23 mouse cellular contexts compared by ENCODE assay signal in the genomic region with DNA sequence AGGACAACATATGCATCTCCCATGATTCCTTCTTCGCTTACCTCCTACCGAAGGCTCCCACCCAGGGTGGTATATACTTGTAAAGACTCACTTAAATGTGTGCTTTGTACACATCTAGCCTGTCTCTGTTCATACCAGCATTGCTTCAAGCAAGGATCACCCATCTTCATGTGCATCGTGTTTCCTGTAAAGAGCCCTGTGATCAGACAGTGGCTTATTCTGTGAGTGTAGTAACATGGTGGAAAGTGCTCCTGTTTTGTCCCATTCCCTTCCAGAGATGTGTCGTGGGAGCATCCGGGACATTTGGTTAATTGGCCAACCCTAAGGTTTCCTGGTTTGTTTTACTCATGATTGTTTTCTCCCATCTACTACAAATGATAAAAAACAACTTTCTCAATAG.
A peak's percentile ranks its signal among the peaks of the same experiment; 100 is the strongest.
DNase-seq lines count a peak whose midpoint lies in the region; ATAC-seq and TF ChIP-seq lines count a peak whose summit lies in the region.
"Had no signal": no experiment of that assay in that cellular context is flagged by ENCODE, and none has a peak within 500 bp of the region (broad histone marks: within the 10 kb centered on the region; RNA-seq: fewer than 3 reads in every experiment).

No protein-coding gene starts in this region.

- TF ChIP-seq CTCF in liver, adult 2 months (IDR thresholded peaks at IDR 0.05; ENCODE audit: low read depth, low read length) = no peak

- H3K4me2 ChIP-seq in heart, embryonic 15.5 days = no peak overlapping the region
- H3K4me2 ChIP-seq: embryonic facial prominence, embryonic 15.5 days; heart, embryonic 12.5 days; hindbrain, embryonic 12.5 days had no signal

- no peaks in the 10 kb centered on the region for H3K79me2 ChIP-seq in liver, adult 2 months (ENCODE audit: control insufficient read depth, insufficient read depth, low read length)

- peaks cover 14% of the 10 kb centered on the region for H3K4me1 ChIP-seq in heart, embryonic 15.5 days (replicated peaks)
- peaks cover 6% of the 10 kb centered on the region; the same call in 1 of the 2 replicates for H3K4me1 ChIP-seq in liver, adult 2 months (ENCODE audit: control insufficient read depth, insufficient read depth, low read length)
- H3K4me1 ChIP-seq in brown adipose tissue, adult 24 weeks (ENCODE audit: control insufficient read depth, insufficient read depth, insufficient read length, low read length) = peaks cover 36% of the 10 kb centered on the region

- no peak overlapping the region for H3K9ac ChIP-seq in heart, embryonic 15.5 days
- no peak overlapping the region for H3K9ac ChIP-seq in liver, adult 2 months (ENCODE audit: low read depth, low read length)
- H3K9ac ChIP-seq: embryonic facial prominence, embryonic 15.5 days; heart, embryonic 12.5 days; hindbrain, embryonic 12.5 days had no signal

- H3K4me3 ChIP-seq in heart, embryonic 15.5 days = no peak overlapping the region
- no peak overlapping the region for H3K4me3 ChIP-seq in liver, adult 2 months (ENCODE audit: insufficient read depth, low read depth, low read length)
- no peak overlapping the region for H3K4me3 ChIP-seq in brown adipose tissue, adult 24 weeks (ENCODE audit: insufficient read depth, low read depth, low read length)
- H3K4me3 ChIP-seq: embryonic facial prominence, embryonic 15.5 days; erythroblast, embryonic 14.5 days; forebrain, embryonic 10.5 days; heart, embryonic 12.5 days; hindbrain, embryonic 12.5 days had no signal

- no peaks in the 10 kb centered on the region for H3K36me3 ChIP-seq in heart, embryonic 15.5 days
- H3K36me3 ChIP-seq in liver, adult 2 months (ENCODE audit: control insufficient read depth, insufficient read depth, low read length) = no peaks in the 10 kb centered on the region
- H3K36me3 ChIP-seq: embryonic facial prominence, embryonic 15.5 days; forebrain, embryonic 10.5 days; G1E; heart, embryonic 12.5 days; hindbrain, embryonic 12.5 days had no signal

- no peak for ATAC-seq in heart, embryonic 15.5 days (replicated peaks; ENCODE audit: insufficient number of reproducible peaks, insufficient read depth, low FRiP score, low read depth)
- ATAC-seq: forebrain, embryonic 14.5 days; hindbrain, embryonic 16.5 days had no signal

- no peak for TF ChIP-seq POLR2A in liver, adult 2 months (IDR thresholded peaks at IDR 0.05; ENCODE audit: extremely low read depth, insufficient read depth, low read length)

- DNase-seq in heart, postnatal 4 days = no peak
- DNase-seq in liver, adult 2 months (ENCODE audit: extremely low read depth, low read depth, low spot score) = no peak
- DNase-seq in liver = no peak
- peak; percentile 53 for DNase-seq in induced T-regulatory cell, adult 2 months (ENCODE audit: low read depth)
- no peak for DNase-seq in right cerebral cortex, postnatal 36 days (ENCODE audit: low spot score in 2 of 2)
- DNase-seq: adrenal gland, adult 8-10 months; adrenal gland, postnatal 36 days; cerebellum, adult 11 months; cerebellum, adult 8-10 months; cerebellum, postnatal 14 days; embryo, embryonic 11 days; gastrocnemius, postnatal 10 days; heart, adult 18-20 months had no signal

- H3K27me3 ChIP-seq in heart, embryonic 15.5 days = no peaks in the 10 kb centered on the region
- H3K27me3 ChIP-seq in liver, adult 2 months (ENCODE audit: control insufficient read depth, insufficient read depth, low read length) = no peaks in the 10 kb centered on the region
- H3K27me3 ChIP-seq: embryonic facial prominence, embryonic 15.5 days; heart, embryonic 12.5 days; hindbrain, embryonic 12.5 days had no signal

- H3K27ac ChIP-seq in heart, embryonic 15.5 days = peak overlapping the region; percentile 9; the same call in 1 of the 2 replicates
- peak overlapping the region; percentile 61 for H3K27ac ChIP-seq in liver, adult 2 months (replicated peaks; ENCODE audit: insufficient read depth, low read depth, low read length)
- peak overlapping the region; percentile 80 for H3K27ac ChIP-seq in brown adipose tissue, adult 24 weeks (replicated peaks; ENCODE audit: low read depth, low read length)
- H3K27ac ChIP-seq: embryonic facial prominence, embryonic 15.5 days; forebrain, embryonic 10.5 days; hindbrain, embryonic 12.5 days had no signal

- 88% methylated on average over 5 of the region's 5 CpGs for WGBS in heart, embryonic 15.5 days
- WGBS in liver, adult 2 months = 86% methylated on average over 5 of the region's 5 CpGs

- H3K9me3 ChIP-seq in heart, embryonic 15.5 days (replicated peaks) = no peaks in the 10 kb centered on the region
- H3K9me3 ChIP-seq: embryonic facial prominence, embryonic 15.5 days; forebrain, embryonic 10.5 days; heart, embryonic 12.5 days; hindbrain, embryonic 12.5 days had no signal

Comparison
In these comparisons a context has a peak if more than half of its experiments do, and no peak if none do; other contexts are left out.
1. H3K27ac ChIP-seq: peak in every context shown above with its lines; median percentile 80 in brown adipose tissue, adult 24 weeks; 61 in liver, adult 2 months; 9 in heart, embryonic 15.5 days.